Mouse (Mus musculus): ENCODE measurements around the gene Gm7544. TPM values are rescaled to one million over a fixed set of nuclear protein-coding genes. Genes with fewer than 3 reads are reported as not detected.

Gm7544 gene
- total RNA-seq, 1 experiment, result not detected

DNA sequence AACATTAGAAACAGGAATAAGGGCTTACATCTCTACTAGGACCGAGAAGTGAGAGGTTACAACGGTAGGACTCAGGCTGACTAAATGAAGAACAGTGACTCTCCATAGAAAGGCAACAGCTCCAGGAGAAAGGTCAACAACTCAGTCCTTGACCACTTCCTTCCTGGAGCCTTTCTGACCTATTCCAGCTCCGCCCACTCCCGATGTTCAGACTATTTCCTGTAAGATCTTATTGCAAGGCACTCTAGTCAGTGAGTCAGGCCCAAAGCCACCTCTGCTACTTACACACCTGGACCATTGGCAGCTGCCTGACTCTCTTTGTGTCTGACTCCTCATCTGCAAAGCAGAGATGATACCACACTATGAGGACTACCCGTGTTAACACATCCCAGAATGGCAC lies 19.9 kb upstream of the Gm7544 start:
- H3K4me1 ChIP-seq (ENCODE audit: control insufficient read depth in 2 of 2, insufficient read depth in 2 of 2, low read length in 2 of 2, poor library complexity in 1 of 2), result no peaks in the 10 kb centered on the region
- H3K27ac ChIP-seq (ENCODE audit: insufficient read depth, low read depth, low read length, poor library complexity, severe bottlenecking), result no peak overlapping the region
- no peaks in the 10 kb centered on the region for H3K9me3 ChIP-seq (ENCODE audit: control insufficient read depth, insufficient read depth, low read depth, low read length)
- no peaks in the 10 kb centered on the region for H3K36me3 ChIP-seq (ENCODE audit: control insufficient read depth, insufficient read depth, low read length, poor library complexity, severe bottlenecking)
- no peak for TF ChIP-seq ZC3H11A (IDR thresholded peaks at IDR 0.05; ENCODE audit: borderline replicate concordance, low read depth, low read length)
- TF ChIP-seq MAFK (IDR thresholded peaks at IDR 0.05; ENCODE audit: insufficient read depth, low read depth, low read length), result no peak
- TF ChIP-seq CHD2 (IDR thresholded peaks at IDR 0.05; ENCODE audit: low read depth, low read length), result no peak
- TF ChIP-seq HCFC1 (IDR thresholded peaks at IDR 0.05; ENCODE audit: borderline replicate concordance, insufficient read depth, low read length), result no peak
- TF ChIP-seq ZNF384 (IDR thresholded peaks at IDR 0.05; ENCODE audit: low read depth, low read length), result no peak
- H3K4me3 ChIP-seq (ENCODE audit: insufficient read depth in 1 of 2, low read depth in 1 of 2, low read length in 2 of 2, poor library complexity in 1 of 2, severe bottlenecking in 1 of 2), result no peak overlapping the region
- no peak overlapping the region for H3K9ac ChIP-seq (ENCODE audit: insufficient read depth, low read depth, low read length, poor library complexity, severe bottlenecking)
- no peak for DNase-seq (ENCODE audit: low read depth, low spot score)
- in situ Hi-C loops (cut with MboI; ENCODE audit: low sequenced_read_pairs in 2 of 2, unreplicated experiment in 2 of 2), result loop anchor here in 1 of 2 experiments (25.0 kb wide), 1 partner anchor 163 kb away; no protein-coding TSS in a partner anchor

DNA sequence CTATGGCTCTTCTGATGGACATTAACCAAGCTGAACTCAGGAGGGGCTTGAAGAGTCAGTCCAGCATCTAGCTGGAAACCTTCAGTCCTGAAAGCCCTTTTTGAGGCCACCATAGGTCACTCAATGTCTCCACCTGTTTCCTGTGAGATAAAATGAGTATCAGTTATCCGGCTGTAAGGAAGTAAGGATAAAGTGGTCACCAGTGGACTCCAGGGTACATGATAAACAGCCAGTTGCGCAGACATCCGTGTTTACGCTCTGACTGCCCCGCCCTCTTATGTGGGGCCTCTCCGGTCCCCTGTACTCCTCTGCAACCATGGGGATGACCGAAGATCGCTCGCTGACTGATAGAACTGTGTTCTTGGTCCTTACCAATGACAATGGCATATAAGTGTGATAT lies 18.5 kb upstream of the Gm7544 start:
- H3K27ac ChIP-seq (ENCODE audit: insufficient read depth, low read depth, low read length, poor library complexity, severe bottlenecking), result no peak overlapping the region
- H3K36me3 ChIP-seq (ENCODE audit: control insufficient read depth, insufficient read depth, low read length, poor library complexity, severe bottlenecking), result no peaks in the 10 kb centered on the region
- no peak for TF ChIP-seq ZNF384 (IDR thresholded peaks at IDR 0.05; ENCODE audit: low read depth, low read length)
- no peak for TF ChIP-seq MAFK (IDR thresholded peaks at IDR 0.05; ENCODE audit: insufficient read depth, low read depth, low read length)
- TF ChIP-seq CHD2 (IDR thresholded peaks at IDR 0.05; ENCODE audit: low read depth, low read length), result no peak
- no peak for TF ChIP-seq ZC3H11A (IDR thresholded peaks at IDR 0.05; ENCODE audit: borderline replicate concordance, low read depth, low read length)
- TF ChIP-seq HCFC1 (IDR thresholded peaks at IDR 0.05; ENCODE audit: borderline replicate concordance, insufficient read depth, low read length), result no peak
- no peak for DNase-seq (ENCODE audit: low read depth, low spot score)
- in situ Hi-C loops (cut with MboI; ENCODE audit: low sequenced_read_pairs in 2 of 2, unreplicated experiment in 2 of 2), result no loop called here
- H3K9me3 ChIP-seq (ENCODE audit: control insufficient read depth, insufficient read depth, low read depth, low read length), result no peaks in the 10 kb centered on the region
- no peaks in the 10 kb centered on the region for H3K4me1 ChIP-seq (ENCODE audit: control insufficient read depth in 2 of 2, insufficient read depth in 2 of 2, low read length in 2 of 2, poor library complexity in 1 of 2)
- H3K4me3 ChIP-seq (ENCODE audit: insufficient read depth in 1 of 2, low read depth in 1 of 2, low read length in 2 of 2, poor library complexity in 1 of 2, severe bottlenecking in 1 of 2), result no peak overlapping the region
- no peak overlapping the region for H3K9ac ChIP-seq (ENCODE audit: insufficient read depth, low read depth, low read length, poor library complexity, severe bottlenecking)

DNA sequence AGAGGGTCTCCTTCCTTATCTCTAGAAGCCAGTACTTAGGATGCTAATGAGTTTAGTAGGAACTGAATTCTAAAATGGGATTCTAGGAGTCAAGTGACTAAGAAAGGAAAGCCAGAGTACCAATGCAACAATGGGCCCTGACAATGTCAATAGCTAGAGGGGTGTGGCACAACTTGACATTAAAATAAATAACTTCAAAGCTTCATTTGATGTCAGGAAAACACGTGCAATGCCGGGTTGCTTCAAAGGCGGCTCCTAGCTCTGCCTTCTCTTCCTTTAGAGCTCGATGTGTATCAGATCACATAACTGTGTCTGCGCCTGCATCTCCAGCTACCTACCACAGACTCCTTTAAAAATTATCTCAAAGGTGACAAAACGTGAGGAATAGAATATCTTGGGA lies 18.1 kb upstream of the Gm7544 start:
- no peak overlapping the region for H3K27ac ChIP-seq (ENCODE audit: insufficient read depth, low read depth, low read length, poor library complexity, severe bottlenecking)

DNA sequence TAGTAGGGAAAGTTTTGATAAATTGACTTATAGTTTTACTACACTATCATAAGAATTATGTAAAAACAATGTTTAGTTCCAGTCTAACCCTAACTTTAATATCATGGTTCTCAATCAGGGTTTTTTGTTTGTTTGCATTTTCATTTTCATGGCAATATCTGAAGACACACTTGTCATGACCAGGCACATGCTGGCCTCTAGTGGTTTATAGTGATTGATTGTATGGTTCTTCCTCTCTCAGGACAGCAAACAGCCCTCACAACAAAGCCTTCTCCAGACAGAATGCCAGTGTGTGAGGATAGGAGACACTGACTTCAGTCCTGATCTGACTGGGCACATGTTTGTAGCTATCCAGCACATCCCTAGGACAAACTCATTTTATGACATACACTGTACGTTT lies 17.4 kb upstream of the Gm7544 start:
- H3K36me3 ChIP-seq (ENCODE audit: control insufficient read depth, insufficient read depth, low read length, poor library complexity, severe bottlenecking), result no peaks in the 10 kb centered on the region
- H3K9ac ChIP-seq (ENCODE audit: insufficient read depth, low read depth, low read length, poor library complexity, severe bottlenecking), result no peak overlapping the region
- H3K27ac ChIP-seq (ENCODE audit: insufficient read depth, low read depth, low read length, poor library complexity, severe bottlenecking), result no peak overlapping the region
- no peak overlapping the region for H3K4me3 ChIP-seq (ENCODE audit: insufficient read depth in 1 of 2, low read depth in 1 of 2, low read length in 2 of 2, poor library complexity in 1 of 2, severe bottlenecking in 1 of 2)
- TF ChIP-seq CHD2 (IDR thresholded peaks at IDR 0.05; ENCODE audit: low read depth, low read length) (no peak), ZC3H11A (IDR thresholded peaks at IDR 0.05; ENCODE audit: borderline replicate concordance, low read depth, low read length) (no peak), MAFK (IDR thresholded peaks at IDR 0.05; ENCODE audit: insufficient read depth, low read depth, low read length) (no peak), ZNF384 (IDR thresholded peaks at IDR 0.05; ENCODE audit: low read depth, low read length) (no peak), HCFC1 (IDR thresholded peaks at IDR 0.05; ENCODE audit: borderline replicate concordance, insufficient read depth, low read length) (no peak)
- H3K9me3 ChIP-seq (ENCODE audit: control insufficient read depth, insufficient read depth, low read depth, low read length), result no peaks in the 10 kb centered on the region
- H3K4me1 ChIP-seq (ENCODE audit: control insufficient read depth in 2 of 2, insufficient read depth in 2 of 2, low read length in 2 of 2, poor library complexity in 1 of 2), result no peaks in the 10 kb centered on the region
- no peak for DNase-seq (ENCODE audit: low read depth, low spot score)
- in situ Hi-C loops (cut with MboI; ENCODE audit: low sequenced_read_pairs in 2 of 2, unreplicated experiment in 2 of 2), result no loop called here

More for the DNA sequence above, 18.1 kb upstream of the Gm7544 start:
- no peaks in the 10 kb centered on the region for H3K36me3 ChIP-seq (ENCODE audit: control insufficient read depth, insufficient read depth, low read length, poor library complexity, severe bottlenecking)
- no peak overlapping the region for H3K9ac ChIP-seq (ENCODE audit: insufficient read depth, low read depth, low read length, poor library complexity, severe bottlenecking)
- H3K4me1 ChIP-seq (ENCODE audit: control insufficient read depth in 2 of 2, insufficient read depth in 2 of 2, low read length in 2 of 2, poor library complexity in 1 of 2), result no peaks in the 10 kb centered on the region
- no peaks in the 10 kb centered on the region for H3K9me3 ChIP-seq (ENCODE audit: control insufficient read depth, insufficient read depth, low read depth, low read length)
- H3K4me3 ChIP-seq (ENCODE audit: insufficient read depth in 1 of 2, low read depth in 1 of 2, low read length in 2 of 2, poor library complexity in 1 of 2, severe bottlenecking in 1 of 2), result no peak overlapping the region
- no peak for DNase-seq (ENCODE audit: low read depth, low spot score)
- TF ChIP-seq ZNF384 (IDR thresholded peaks at IDR 0.05; ENCODE audit: low read depth, low read length), result no peak
- no peak for TF ChIP-seq HCFC1 (IDR thresholded peaks at IDR 0.05; ENCODE audit: borderline replicate concordance, insufficient read depth, low read length)
- no peak for TF ChIP-seq CHD2 (IDR thresholded peaks at IDR 0.05; ENCODE audit: low read depth, low read length)
- no peak for TF ChIP-seq ZC3H11A (IDR thresholded peaks at IDR 0.05; ENCODE audit: borderline replicate concordance, low read depth, low read length)
- TF ChIP-seq MAFK (IDR thresholded peaks at IDR 0.05; ENCODE audit: insufficient read depth, low read depth, low read length), result no peak
- in situ Hi-C loops (cut with MboI; ENCODE audit: low sequenced_read_pairs in 2 of 2, unreplicated experiment in 2 of 2), result no loop called here

DNA sequence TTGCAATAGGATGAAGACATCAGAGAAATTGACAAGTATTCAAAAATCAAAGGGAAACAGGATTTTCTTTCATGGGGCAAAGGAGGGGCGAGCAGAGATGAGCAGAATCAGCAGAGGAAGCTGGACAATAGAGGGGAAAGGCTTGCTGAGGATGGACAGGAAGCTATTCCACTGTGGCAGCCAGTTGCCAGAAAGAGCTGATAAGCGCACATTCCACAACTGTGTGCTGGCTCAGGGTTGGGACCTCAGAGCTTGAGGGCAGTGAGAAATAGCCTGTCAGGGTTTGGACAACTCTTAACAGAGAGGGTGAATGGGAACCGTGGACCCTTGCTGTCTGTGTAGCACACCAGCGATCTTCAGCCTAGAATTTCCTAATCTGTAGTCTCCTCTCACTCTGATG lies 16.2 kb upstream of the Gm7544 start:
- TF ChIP-seq HCFC1 (IDR thresholded peaks at IDR 0.05; ENCODE audit: borderline replicate concordance, insufficient read depth, low read length) (no peak), CHD2 (IDR thresholded peaks at IDR 0.05; ENCODE audit: low read depth, low read length) (no peak), ZC3H11A (IDR thresholded peaks at IDR 0.05; ENCODE audit: borderline replicate concordance, low read depth, low read length) (no peak), ZNF384 (IDR thresholded peaks at IDR 0.05; ENCODE audit: low read depth, low read length) (no peak), MAFK (IDR thresholded peaks at IDR 0.05; ENCODE audit: insufficient read depth, low read depth, low read length) (no peak)
- H3K36me3 ChIP-seq (ENCODE audit: control insufficient read depth, insufficient read depth, low read length, poor library complexity, severe bottlenecking), result no peaks in the 10 kb centered on the region
- DNase-seq (ENCODE audit: low read depth, low spot score), result no peak
- no peaks in the 10 kb centered on the region for H3K9me3 ChIP-seq (ENCODE audit: control insufficient read depth, insufficient read depth, low read depth, low read length)
- no peak overlapping the region for H3K9ac ChIP-seq (ENCODE audit: insufficient read depth, low read depth, low read length, poor library complexity, severe bottlenecking)
- in situ Hi-C loops (cut with MboI; ENCODE audit: low sequenced_read_pairs in 2 of 2, unreplicated experiment in 2 of 2), result no loop called here
- no peak overlapping the region for H3K4me3 ChIP-seq (ENCODE audit: insufficient read depth in 1 of 2, low read depth in 1 of 2, low read length in 2 of 2, poor library complexity in 1 of 2, severe bottlenecking in 1 of 2)
- H3K4me1 ChIP-seq (ENCODE audit: control insufficient read depth in 2 of 2, insufficient read depth in 2 of 2, low read length in 2 of 2, poor library complexity in 1 of 2), result no peaks in the 10 kb centered on the region
- H3K27ac ChIP-seq (ENCODE audit: insufficient read depth, low read depth, low read length, poor library complexity, severe bottlenecking), result no peak overlapping the region
